Mouse (Mus musculus) urinary bladder, postnatal 36 days (tissue): ENCODE measurements at regions not wholly inside any gene's neighbourhood (a gene's known extent, or its start where the extent isn't known, plus 50 kb on each side); places are given as distances from the start of the nearest gene placed in this dataset.
A peak's percentile ranks its signal among the peaks of the same experiment; 100 is the strongest.
"Not testable (repeated sequence)": the region's sequence is repeated elsewhere in the genome, so short reads cannot be mapped to it uniquely, and the experiment has no call there.

Experiments
- DNase-seq, 2 experiments: peaks; one replicate each; pipeline ENCODE4 v3.0.0; 2022; ENCODE audit warnings: low spot score in 2 of 2, mixed read lengths in 1 of 2

DNA sequence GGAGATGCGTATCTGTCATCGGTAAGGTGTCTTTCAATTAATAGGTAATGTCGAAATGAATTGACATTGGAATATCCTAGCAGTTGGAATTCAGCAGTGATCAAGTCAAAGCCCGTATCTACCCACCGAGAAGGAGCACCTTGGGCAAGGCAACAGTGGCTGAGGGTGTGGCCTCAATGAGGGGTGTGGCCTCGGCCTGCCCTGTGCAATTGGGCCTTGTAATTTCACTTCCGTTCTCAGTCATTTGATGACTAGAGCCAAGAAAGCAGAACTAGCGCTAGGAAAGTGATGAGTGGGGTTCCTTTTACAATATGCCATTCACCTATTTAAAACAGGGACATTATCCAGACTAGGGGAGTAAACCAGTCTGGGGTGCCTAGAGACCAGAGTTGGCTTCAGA is 77.6 kb downstream of the Elovl4 start:
- no peak for DNase-seq

DNA sequence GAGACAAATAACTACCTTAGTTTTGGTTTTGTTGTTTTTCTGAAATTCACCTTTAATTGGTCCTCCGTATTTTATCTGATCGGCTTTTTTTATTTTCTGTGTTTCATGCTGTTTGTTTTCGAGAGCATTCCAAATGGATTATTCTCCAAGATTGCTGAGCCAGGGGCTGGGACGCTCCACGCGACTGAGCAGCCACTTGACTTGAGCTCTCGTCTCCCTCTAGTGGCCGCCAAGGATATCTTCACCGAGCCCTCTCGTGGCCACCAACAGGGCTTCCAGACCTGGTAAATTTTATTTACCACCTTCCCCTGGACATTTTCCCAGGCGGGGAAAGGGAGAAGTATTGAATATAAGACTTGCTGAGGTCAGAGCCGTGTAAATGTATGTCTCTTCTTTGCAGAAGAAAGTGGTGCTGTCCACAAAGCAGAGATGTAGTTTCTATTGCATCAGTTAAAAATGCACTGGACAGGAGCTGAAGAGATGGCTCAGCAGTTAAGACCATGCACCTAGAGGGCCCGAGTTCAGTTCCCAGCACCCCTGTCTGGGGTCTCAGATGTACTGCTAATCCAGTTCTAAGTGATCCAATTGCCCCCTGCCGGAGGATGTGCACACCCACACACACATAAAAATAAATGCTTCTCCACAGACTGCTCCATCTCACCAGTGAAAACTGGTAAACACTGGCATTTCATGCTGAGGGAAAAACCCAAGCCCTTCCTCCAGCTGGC is 78.5 kb downstream of the Elovl4 start:
- DNase-seq = peak; percentile 49 to 55

DNA sequence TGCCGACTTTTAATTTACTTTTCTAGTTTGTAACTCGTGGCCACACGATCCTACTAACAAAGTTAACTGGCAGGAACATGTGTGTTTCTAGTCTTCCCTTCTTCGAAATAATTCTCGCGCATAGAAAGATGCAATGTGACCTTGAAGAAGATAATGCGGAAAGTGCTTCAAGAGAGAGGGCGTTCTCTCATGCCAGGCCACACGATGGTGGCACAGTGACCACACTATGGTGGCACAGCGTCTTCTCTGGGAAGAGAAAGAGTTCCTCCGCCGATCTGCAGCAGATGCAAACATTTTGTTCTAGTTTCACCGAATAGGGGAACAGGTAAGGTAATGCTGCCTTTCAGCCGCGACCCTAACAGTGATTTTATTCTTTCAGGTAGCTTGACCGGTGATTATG is 79.1 kb downstream of the Elovl4 start:
- no peak for DNase-seq

DNA sequence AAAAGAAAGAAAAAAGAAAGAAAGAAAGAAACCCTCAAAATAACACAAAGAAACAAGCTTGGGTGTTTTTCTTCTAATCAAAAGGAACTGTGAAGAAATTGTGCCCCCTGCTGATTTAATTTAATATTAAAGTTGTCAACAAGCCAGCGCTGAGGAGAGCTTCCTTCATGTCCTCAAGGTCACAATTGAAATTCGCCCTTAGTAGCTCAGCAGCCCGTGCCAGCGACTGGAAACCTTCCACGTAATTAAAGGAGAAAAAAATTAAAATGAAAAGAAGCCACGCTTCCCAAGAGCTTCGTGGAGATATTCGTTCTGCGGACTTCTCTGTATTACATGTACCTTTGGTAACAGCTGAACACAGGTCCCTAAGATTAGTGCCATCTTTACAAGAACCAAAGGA is 80.0 kb downstream of the Elovl4 start:
- DNase-seq = no peak

DNA sequence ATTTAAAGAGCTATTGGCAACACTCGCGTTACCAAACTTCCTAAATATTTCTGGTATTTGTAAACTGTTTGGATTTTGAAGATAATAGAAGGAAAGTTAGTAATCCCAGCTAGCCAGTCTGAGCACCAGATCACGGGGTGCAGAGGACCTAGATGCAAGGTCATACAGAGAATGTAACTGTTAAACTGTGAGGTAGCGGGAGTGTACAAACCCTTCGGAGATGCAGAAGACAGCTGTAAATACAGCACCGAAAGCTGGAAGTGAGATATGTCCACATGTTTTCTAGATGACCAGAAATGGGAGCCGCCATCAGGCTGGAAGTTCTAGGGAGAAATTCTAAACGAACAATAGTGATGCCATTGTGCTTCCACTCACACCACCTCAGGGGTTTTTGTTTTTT is 80.5 kb downstream of the Elovl4 start:
- no peak for DNase-seq

DNA sequence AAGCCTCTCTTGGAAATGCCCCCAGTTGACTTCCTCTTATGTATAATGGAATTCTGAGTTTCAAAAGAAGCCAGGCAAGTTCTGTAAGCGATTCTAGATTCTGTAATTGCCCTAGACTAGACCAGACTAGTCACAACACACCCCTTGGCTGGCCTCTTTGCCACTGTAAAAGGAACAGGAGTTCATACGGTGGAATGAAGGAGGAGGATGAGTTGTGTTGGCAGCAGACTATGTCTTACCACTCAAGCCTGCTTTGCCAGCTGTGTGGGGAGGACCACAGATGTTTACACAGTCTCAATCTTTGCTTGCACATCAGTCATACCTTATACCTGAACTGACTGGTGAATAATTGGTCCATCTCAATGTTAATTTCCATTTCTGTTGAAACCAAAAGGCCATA is 85.1 kb downstream of the Elovl4 start:
- peak in 1 of 2 experiments; percentile 18 for DNase-seq

DNA sequence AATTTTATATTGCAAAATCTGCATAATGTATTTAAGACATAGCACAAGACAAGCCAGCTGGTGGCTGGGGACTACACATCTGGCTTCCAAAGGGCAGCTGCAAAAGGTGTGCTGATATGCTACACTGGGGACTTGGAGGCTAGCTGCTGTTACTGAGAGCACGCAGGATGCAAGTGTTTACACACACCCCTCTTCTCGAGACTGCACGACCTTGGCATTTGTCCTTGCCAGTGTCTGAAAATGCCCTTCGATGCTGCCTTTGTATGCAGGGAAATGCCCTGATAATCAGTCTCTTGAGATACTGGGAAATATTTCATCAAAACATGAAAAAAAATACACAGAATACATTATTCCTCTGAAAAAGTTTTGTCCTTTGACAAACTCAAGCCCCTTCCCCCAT is 86.3 kb downstream of the Elovl4 start:
- no peak for DNase-seq

DNA sequence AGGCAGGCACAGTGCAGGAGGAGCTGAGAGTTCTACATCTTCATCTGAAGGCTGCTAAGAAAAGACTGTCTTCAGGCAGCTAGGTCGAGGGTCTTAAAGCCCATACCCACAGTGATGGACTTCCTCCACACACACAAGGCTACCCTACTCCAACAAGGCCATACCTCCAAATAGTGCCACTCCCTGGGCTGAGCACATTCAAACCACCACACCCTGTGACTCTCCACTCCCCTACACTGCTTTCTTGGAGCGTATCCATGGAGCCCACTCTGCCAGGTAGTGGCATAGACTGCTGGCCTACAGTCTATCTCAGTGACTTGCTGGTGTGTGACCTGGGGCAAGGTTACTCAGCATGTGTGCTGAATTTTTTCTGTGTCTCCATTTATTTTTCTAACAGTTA is 88.0 kb downstream of the Elovl4 start:
- DNase-seq = not testable (repeated sequence)

DNA sequence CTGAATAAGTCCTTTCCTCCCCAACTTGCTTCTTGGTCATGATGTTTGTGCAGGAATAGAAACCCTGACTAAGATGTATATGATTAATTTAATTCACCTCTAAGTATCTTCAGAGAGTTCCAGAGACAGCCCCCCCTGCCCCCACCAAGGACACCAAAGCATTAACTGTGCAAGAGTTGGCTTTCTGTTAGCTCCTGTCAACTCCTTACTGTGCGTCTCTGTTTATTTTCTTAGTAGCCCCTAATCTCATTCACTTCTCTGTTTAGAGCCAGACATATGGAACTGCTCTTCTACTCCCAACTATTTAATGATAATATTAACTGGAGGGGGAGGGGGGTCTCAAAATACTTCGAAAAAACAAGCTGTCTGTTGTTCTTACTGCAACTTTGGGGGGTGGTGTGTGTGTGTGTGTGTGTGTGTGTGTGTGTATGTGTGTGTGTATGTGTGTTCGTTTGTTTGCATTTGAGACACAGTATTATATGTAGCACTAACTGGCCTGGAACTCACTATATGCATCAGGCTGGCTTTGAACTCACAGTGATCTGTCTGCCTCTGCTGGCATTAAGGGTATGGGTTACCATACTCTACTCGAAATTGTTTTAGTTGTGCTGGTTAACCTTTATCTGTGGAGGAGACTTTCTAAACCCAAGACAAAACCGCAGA is 89.8 kb downstream of the Elovl4 start:
- no peak for DNase-seq

DNA sequence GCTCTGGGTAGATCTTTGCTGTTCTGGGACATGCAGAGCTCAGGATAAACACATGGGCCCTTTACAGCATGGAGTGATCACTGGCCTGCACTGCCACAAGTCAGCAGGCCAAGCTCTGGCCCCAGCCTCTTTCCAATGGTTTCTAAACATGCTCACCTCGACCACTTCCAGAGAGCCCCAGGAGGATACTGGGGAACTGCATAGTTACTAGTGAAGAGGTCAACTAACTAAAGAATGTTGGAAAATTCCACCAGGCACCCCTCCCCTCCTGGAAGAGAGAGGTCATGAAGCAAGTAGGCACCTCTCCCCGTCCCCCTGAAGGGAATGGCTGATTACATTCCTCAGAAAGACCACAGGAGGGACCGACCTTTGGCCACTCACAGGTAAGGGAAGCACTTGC is 98.7 kb downstream of the Elovl4 start:
- DNase-seq = no peak

DNA sequence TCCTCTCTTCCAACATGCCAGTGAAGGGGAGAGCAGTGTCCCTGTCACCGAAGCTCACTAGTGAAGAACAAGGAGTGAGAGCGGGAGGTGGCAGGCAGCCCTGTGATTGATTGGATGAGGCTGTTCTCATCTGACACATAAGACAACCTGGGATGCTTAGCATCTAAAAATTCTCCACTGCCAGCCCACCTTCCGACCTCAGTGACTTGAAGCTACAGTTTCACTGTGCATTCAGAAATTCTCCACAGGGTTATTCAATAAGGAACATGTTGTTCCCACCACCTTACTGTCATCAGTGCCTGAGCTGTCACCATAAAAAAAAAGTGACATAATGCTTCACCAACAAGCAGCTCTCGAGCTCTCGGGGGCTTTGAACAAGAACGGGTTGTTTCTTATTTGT is 100.0 kb downstream of the Elovl4 start:
- DNase-seq = no peak

DNA sequence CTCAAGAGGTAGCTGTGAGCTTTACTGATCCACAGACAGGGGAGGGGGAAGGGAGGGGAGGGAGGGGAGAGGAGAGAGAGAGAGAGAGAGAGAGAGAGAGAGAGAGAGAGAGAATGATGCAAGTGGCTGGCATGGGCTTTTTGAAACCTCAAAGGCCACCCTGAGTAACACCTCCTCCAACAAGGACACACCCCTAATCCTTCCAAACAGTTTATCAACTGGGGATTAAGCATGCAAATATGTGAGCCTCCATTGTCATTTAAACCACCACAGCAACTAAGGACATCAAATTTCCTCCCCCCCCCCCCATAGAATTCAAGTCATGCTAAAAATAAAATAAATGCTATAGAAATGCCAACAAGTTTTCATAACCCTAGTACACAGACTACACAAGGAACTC is 101.9 kb downstream of the Elovl4 start:
- DNase-seq = no peak

DNA sequence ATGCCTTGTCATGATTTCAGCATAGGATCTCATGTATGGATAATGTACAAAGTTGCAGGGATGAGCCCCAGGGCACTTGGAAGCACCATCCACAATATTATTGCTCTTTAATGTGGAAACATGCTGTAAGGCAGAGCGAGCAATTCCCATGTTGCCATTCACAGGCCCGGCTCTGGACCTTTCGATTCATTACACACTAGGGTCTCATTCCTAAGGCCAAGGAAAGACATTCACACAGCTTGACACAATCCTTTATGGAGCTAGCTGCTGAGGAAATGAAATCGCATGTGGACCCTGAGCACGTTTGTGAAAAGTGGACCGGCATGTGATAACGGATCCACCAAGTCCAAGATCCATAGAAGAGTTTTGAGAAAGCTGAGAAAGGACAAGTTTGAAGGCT is 105.2 kb downstream of the Elovl4 start:
- no peak for DNase-seq

DNA sequence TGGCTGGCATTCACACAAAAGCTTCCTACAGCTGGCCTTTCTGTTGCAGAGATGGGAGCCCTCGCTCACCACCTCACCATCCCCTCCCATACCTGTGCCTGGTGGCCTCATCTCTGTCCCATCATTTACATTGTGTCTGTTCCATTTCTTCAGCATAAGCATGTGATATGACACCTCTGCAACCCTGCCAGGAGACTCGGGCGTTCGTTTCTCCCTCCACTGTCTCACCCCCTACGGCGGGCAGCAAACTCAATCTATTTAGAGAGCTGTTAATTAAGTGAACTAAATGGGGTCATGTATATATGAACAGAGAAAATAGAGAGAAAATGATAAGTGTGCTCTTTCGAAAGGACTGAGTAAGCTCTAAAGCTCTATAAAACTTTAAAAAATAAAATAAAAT is 106.0 kb downstream of the Elovl4 start:
- no peak for DNase-seq

DNA sequence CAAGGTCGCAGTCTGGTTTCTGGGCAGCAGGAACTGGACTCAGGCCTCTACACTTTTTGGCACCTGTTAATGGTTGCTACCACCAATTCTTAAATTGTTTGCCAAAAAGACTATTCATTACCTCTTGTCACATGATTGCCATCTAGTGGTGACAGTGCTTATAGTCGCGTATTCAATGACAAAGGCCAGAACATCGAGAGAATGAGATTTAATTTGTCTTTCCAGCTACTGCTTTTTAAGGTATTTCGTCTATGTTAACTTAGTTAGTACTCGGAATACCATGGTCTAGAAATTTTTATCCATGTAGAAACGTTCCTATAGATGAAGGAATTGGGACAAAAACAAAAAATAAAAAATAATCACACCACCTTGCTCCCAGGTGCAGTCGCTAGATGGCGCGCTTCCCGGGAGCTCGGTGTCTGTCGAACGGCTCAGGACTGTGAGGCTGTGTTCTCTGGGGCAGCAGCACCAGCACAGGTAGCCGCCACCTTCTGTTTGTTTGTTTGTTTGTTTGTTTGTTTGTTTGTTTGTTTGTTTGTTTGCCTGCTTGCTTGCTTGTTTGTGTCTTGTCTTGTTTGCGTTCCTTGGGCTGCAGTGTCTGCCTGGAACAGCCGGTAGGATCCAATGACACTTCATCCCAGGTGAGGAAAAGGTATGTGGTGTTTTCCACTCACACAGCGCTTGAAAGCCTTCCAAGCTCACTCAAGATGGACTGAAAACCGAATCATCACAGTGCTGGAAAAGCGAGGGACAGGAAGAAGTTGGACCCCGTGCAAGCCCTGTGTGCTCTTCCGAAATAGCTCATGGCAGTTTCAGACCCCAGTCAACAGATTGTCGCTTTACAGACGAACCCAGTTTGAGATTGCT is 114.5 kb downstream of the Elovl4 start:
- peak; percentile 31 to 40 for DNase-seq
